Mouse (Mus musculus): ENCODE measurements around the gene Gigyf2. TPM values are rescaled to one million over a fixed set of nuclear protein-coding genes. Genes with fewer than 3 reads are reported as not detected.

The Gigyf2 gene
- polyA plus RNA-seq (2015; fragmentation: Nextera tagmentation; extraction: Ambion mirVana) = 62.1 and 70.2 TPM in 2 replicates

GRCm38 (mm10) chr1:87326742-87327163, at the start of gene Gigyf2:
Gene Gigyf2 (plus strand): TSS chr1:87326998.
- Histone ChIP-seq H3K27me3 (no peaks in the 10 kb centered on the region), H3K36me3 (no peaks in the 10 kb centered on the region), H3K9ac (peak within 1 kb of the TSS; percentile 94), H3K4me2 (peak within 1 kb of the TSS; percentile 65), H3K27ac (replicated peaks) (peak within 1 kb of the TSS; percentile 95), H3K4me3 (peak within 1 kb of the TSS; percentile 80), H3K9me3 (no peaks in the 10 kb centered on the region), H3K4me1 (replicated peaks) (peaks cover 20% of the 10 kb centered on the region)
- ATAC-seq (ENCODE audit: low FRiP score, low read depth) = peak; percentile 97
- WGBS = under 1% methylated on average over 28 of the region's 36 CpGs

GRCm38 (mm10) chr1:87280281-87280680, 46.5 kb upstream of the Gigyf2 start:
- no peaks in the 10 kb centered on the region for H3K27me3 ChIP-seq
- H3K9me3 ChIP-seq = no peaks in the 10 kb centered on the region
- H3K36me3 ChIP-seq = no peaks in the 10 kb centered on the region
- no peak overlapping the region for H3K9ac ChIP-seq
- no peaks in the 10 kb centered on the region for H3K4me1 ChIP-seq (replicated peaks)
- H3K4me3 ChIP-seq = no peak overlapping the region
- H3K4me2 ChIP-seq = no peak overlapping the region
- ATAC-seq (ENCODE audit: low FRiP score, low read depth) = no peak
- H3K27ac ChIP-seq (replicated peaks) = no peak overlapping the region
- WGBS = 76% methylated on average over 5 of the region's 5 CpGs

GRCm38 (mm10) chr1:87281599-87282412, 45.0 kb upstream of the Gigyf2 start:
- WGBS = 21% methylated on average over 20 of the region's 20 CpGs
- no peaks in the 10 kb centered on the region for H3K9me3 ChIP-seq
- no peaks in the 10 kb centered on the region for H3K27me3 ChIP-seq
- H3K27ac ChIP-seq (replicated peaks) = no peak overlapping the region; the same call in 1 of the 2 replicates
- H3K4me1 ChIP-seq (replicated peaks) = no peaks in the 10 kb centered on the region
- H3K4me3 ChIP-seq = no peak overlapping the region
- no peak overlapping the region for H3K9ac ChIP-seq
- no peak for ATAC-seq (ENCODE audit: low FRiP score, low read depth)
- no peaks in the 10 kb centered on the region for H3K36me3 ChIP-seq
- H3K4me2 ChIP-seq = no peak overlapping the region

GRCm38 (mm10) chr1:87282413-87282788, 44.4 kb upstream of the Gigyf2 start:
- no peaks in the 10 kb centered on the region for H3K27me3 ChIP-seq
- H3K4me3 ChIP-seq = no peak overlapping the region
- H3K9me3 ChIP-seq = no peaks in the 10 kb centered on the region
- ATAC-seq (ENCODE audit: low FRiP score, low read depth) = no peak
- no peak overlapping the region for H3K9ac ChIP-seq
- H3K27ac ChIP-seq (replicated peaks) = no peak overlapping the region; the same call in 1 of the 2 replicates
- H3K36me3 ChIP-seq = no peaks in the 10 kb centered on the region
- no peaks in the 10 kb centered on the region for H3K4me1 ChIP-seq (replicated peaks)
- WGBS = 74% methylated on average over 6 of the region's 6 CpGs
- H3K4me2 ChIP-seq = no peak overlapping the region

- Histone ChIP-seq H3K27me3 (no peaks in the 10 kb centered on the region), H3K4me2 (no peak overlapping the region), H3K27ac (replicated peaks) (no peak overlapping the region), H3K36me3 (no peaks in the 10 kb centered on the region), H3K4me3 (no peak overlapping the region), H3K4me1 (replicated peaks) (no peaks in the 10 kb centered on the region), H3K9ac (no peak overlapping the region), H3K9me3 (no peaks in the 10 kb centered on the region)
- 91% methylated on average over 10 of the region's 10 CpGs for WGBS
- no peak for ATAC-seq (ENCODE audit: low FRiP score, low read depth)
Observed at GRCm38 (mm10) chr1:87283410-87283960, 43.3 kb upstream of the Gigyf2 start.

GRCm38 (mm10) chr1:87287105-87287504, 39.7 kb upstream of the Gigyf2 start:
- Histone ChIP-seq H3K9ac (no peak overlapping the region), H3K4me2 (no peak overlapping the region), H3K27ac (replicated peaks) (no peak overlapping the region), H3K27me3 (no peaks in the 10 kb centered on the region), H3K4me1 (replicated peaks) (no peaks in the 10 kb centered on the region), H3K36me3 (no peaks in the 10 kb centered on the region), H3K9me3 (no peaks in the 10 kb centered on the region), H3K4me3 (no peak overlapping the region)
- 22% methylated on average over 2 of the region's 2 CpGs for WGBS
- ATAC-seq (ENCODE audit: low FRiP score, low read depth) = no peak

GRCm38 (mm10) chr1:87291416-87291815, 35.4 kb upstream of the Gigyf2 start:
- H3K27me3 ChIP-seq = no peaks in the 10 kb centered on the region
- no peak overlapping the region for H3K4me3 ChIP-seq
- no peak overlapping the region for H3K4me2 ChIP-seq
- no peaks in the 10 kb centered on the region for H3K36me3 ChIP-seq
- no peak overlapping the region for H3K27ac ChIP-seq (replicated peaks)
- no peak for ATAC-seq (ENCODE audit: low FRiP score, low read depth)
- H3K9ac ChIP-seq = no peak overlapping the region
- 57% methylated on average over 8 of the region's 8 CpGs for WGBS
- H3K4me1 ChIP-seq (replicated peaks) = no peaks in the 10 kb centered on the region
- H3K9me3 ChIP-seq = no peaks in the 10 kb centered on the region

- Histone ChIP-seq H3K4me3 (no peak overlapping the region), H3K4me2 (no peak overlapping the region), H3K9ac (no peak overlapping the region), H3K27ac (replicated peaks) (no peak overlapping the region), H3K36me3 (no peaks in the 10 kb centered on the region), H3K4me1 (replicated peaks) (no peaks in the 10 kb centered on the region), H3K27me3 (no peaks in the 10 kb centered on the region), H3K9me3 (no peaks in the 10 kb centered on the region)
- 66% methylated on average over 15 of the region's 15 CpGs for WGBS
- ATAC-seq (ENCODE audit: low FRiP score, low read depth) = peak; percentile 34; the same call in 1 of the 2 replicates
Observed at GRCm38 (mm10) chr1:87292420-87293190, 34.2 kb upstream of the Gigyf2 start.

- Histone ChIP-seq H3K36me3 (no peaks in the 10 kb centered on the region), H3K4me3 (no peak overlapping the region), H3K27ac (replicated peaks) (no peak overlapping the region), H3K4me2 (no peak overlapping the region), H3K9ac (no peak overlapping the region), H3K9me3 (no peaks in the 10 kb centered on the region), H3K4me1 (replicated peaks) (no peaks in the 10 kb centered on the region), H3K27me3 (no peaks in the 10 kb centered on the region)
- WGBS = 70% methylated on average over 4 of the region's 4 CpGs
- no peak for ATAC-seq (ENCODE audit: low FRiP score, low read depth)
Observed at GRCm38 (mm10) chr1:87294063-87294710, 32.6 kb upstream of the Gigyf2 start.

- H3K4me2 ChIP-seq = no peak overlapping the region
- H3K27me3 ChIP-seq = no peaks in the 10 kb centered on the region
- 70% methylated on average over 4 of the region's 4 CpGs for WGBS
Observed at GRCm38 (mm10) chr1:87294951-87295350, 31.8 kb upstream of the Gigyf2 start.

GRCm38 (mm10) chr1:87297346-87297925, 29.4 kb upstream of the Gigyf2 start:
- H3K4me3 ChIP-seq = no peak overlapping the region
- no peak overlapping the region for H3K4me2 ChIP-seq
- no peak overlapping the region for H3K9ac ChIP-seq
- H3K9me3 ChIP-seq = no peaks in the 10 kb centered on the region
- H3K27me3 ChIP-seq = no peaks in the 10 kb centered on the region
- H3K27ac ChIP-seq (replicated peaks) = no peak overlapping the region
- WGBS = 87% methylated on average over 10 of the region's 10 CpGs
- ATAC-seq (ENCODE audit: low FRiP score, low read depth) = no peak
- H3K36me3 ChIP-seq = no peaks in the 10 kb centered on the region
- H3K4me1 ChIP-seq (replicated peaks) = no peaks in the 10 kb centered on the region

More at GRCm38 (mm10) chr1:87294951-87295350, 31.8 kb upstream of the Gigyf2 start:
- Histone ChIP-seq H3K9me3 (no peaks in the 10 kb centered on the region), H3K27ac (replicated peaks) (no peak overlapping the region), H3K36me3 (no peaks in the 10 kb centered on the region), H3K4me3 (no peak overlapping the region), H3K4me1 (replicated peaks) (no peaks in the 10 kb centered on the region), H3K9ac (no peak overlapping the region)
- no peak for ATAC-seq (ENCODE audit: low FRiP score, low read depth)
